Mouse (Mus musculus) MEL (cell line): Measurements from ENCODE around the gene Map3k20.

Experiments used
- CTCF ChIP-seq, 3 experiments: IDR thresholded peaks in 2 of 3; conservative IDR thresholded peaks in 1 of 3; 2 replicates each; pipeline ENCODE4 v1.5.1; 2011 to 2012; ENCODE audit warnings: low read length in 3 of 3, low read depth in 2 of 3, mild to moderate bottlenecking in 2 of 3, improper control_type of control experiment in 1 of 3, inconsistent platforms in 1 of 3, mixed read lengths in 1 of 3, moderate library complexity in 1 of 3; ENCODE audit not compliant: control insufficient read depth in 1 of 3, insufficient read depth in 1 of 3, poor library complexity in 1 of 3, severe bottlenecking in 1 of 3
- EP300 ChIP-seq, 2 experiments: IDR thresholded peaks; 2 replicates each; pipeline ENCODE4 v1.6.1; 2011; ENCODE audit warnings: improper control_type of control experiment in 2 of 2, low read length in 2 of 2, low read depth in 1 of 2, mild to moderate bottlenecking in 1 of 2
- GABPA ChIP-seq: IDR thresholded peaks from 2 replicates; pipeline ENCODE4 v1.6.1; 2012; ENCODE audit warnings: low read depth, mild to moderate bottlenecking, inconsistent platforms, low read length, improper control_type of control experiment, moderate library complexity
- JUND ChIP-seq: IDR thresholded peaks from 2 replicates; pipeline ENCODE4 v1.6.1; 2011; ENCODE audit warnings: low read depth, mild to moderate bottlenecking, improper control_type of control experiment, low read length
- KAT2A ChIP-seq: conservative IDR thresholded peaks from 2 replicates; pipeline ENCODE4 v1.6.1; 2012; ENCODE audit warnings: low read depth, low read length, improper control_type of control experiment, inconsistent platforms
- MAX ChIP-seq: IDR thresholded peaks from 2 replicates; pipeline ENCODE4 v1.6.1; 2011; ENCODE audit warnings: low read length, improper control_type of control experiment
- MAZ ChIP-seq: IDR thresholded peaks from 2 replicates; pipeline ENCODE4 v1.6.1; 2012; ENCODE audit warnings: low read depth, mild to moderate bottlenecking, inconsistent platforms, low read length, improper control_type of control experiment
- NELFE ChIP-seq: IDR thresholded peaks from 2 replicates; pipeline ENCODE4 v1.6.1; 2011; ENCODE audit warnings: low read depth, low read length, improper control_type of control experiment
- POLR2A ChIP-seq, 2 experiments: IDR thresholded peaks; 2 replicates each; pipeline ENCODE4 v1.6.1; 2011 to 2012; ENCODE audit warnings: low read length in 2 of 2, mild to moderate bottlenecking in 2 of 2, control low read depth in 1 of 2, improper control_type of control experiment in 1 of 2, low read depth in 1 of 2, moderate library complexity in 1 of 2; ENCODE audit not compliant: control insufficient read depth in 1 of 2, insufficient read depth in 1 of 2, poor library complexity in 1 of 2
- POLR2AphosphoS5 ChIP-seq: IDR thresholded peaks from 2 replicates; pipeline ENCODE4 v1.6.1; 2012; ENCODE audit warnings: low read depth, borderline replicate concordance, mild to moderate bottlenecking, inconsistent platforms, low read length, moderate library complexity, mixed read lengths
- SMC3 ChIP-seq: IDR thresholded peaks from 2 replicates; pipeline ENCODE4 v1.6.1; 2011; ENCODE audit warnings: low read depth, low read length, improper control_type of control experiment
- ZKSCAN1 ChIP-seq: IDR thresholded peaks from 2 replicates; pipeline ENCODE4 v1.6.1; 2012; ENCODE audit warnings: low read depth, mild to moderate bottlenecking, inconsistent platforms, low read length, improper control_type of control experiment, moderate library complexity

GRCm38 (mm10) chr2:72282733-72283132 lies 2.7 kb upstream of the Map3k20 start:
- TF ChIP-seq CTCF (IDR thresholded peaks at IDR 0.05 in 2 of 3, conservative IDR thresholded peaks at IDR 0.05 in 1 of 3; ENCODE audit: control insufficient read depth in 1 of 3, insufficient read depth in 1 of 3, low read depth in 2 of 3, low read length in 3 of 3, poor library complexity in 1 of 3, severe bottlenecking in 1 of 3), result no peak
- no peak for TF ChIP-seq MAX
- TF ChIP-seq JUND, result no peak
- no peak for TF ChIP-seq GABPA
- no peak for TF ChIP-seq NELFE
- no peak for TF ChIP-seq POLR2A (IDR thresholded peaks at IDR 0.05; ENCODE audit: control insufficient read depth in 1 of 2, insufficient read depth in 1 of 2, low read depth in 1 of 2, low read length in 2 of 2, poor library complexity in 1 of 2)
- no peak for TF ChIP-seq MAZ
- no peak for TF ChIP-seq SMC3
- no peak for TF ChIP-seq ZKSCAN1
- no peak for TF ChIP-seq KAT2A
- no peak for TF ChIP-seq POLR2AphosphoS5
- no peak for TF ChIP-seq EP300 (IDR thresholded peaks at IDR 0.05; ENCODE audit: low read depth in 1 of 2, low read length in 2 of 2)
